Mouse (Mus musculus) gastrocnemius, adult 2 months (tissue): ENCODE measurements at regions not wholly inside any gene's neighbourhood (a gene's known extent, or its start where the extent isn't known, plus 50 kb on each side); places are given as distances from the start of the nearest gene placed in this dataset.

ENCODE experiments used
- DNase-seq: peaks from one replicate; pipeline ENCODE4 v3.0.0; 2022
- H3K27ac ChIP-seq: fragments of 200-600 bp; 2 replicates; pipeline ENCODE4 v1.8.1; 2022; ENCODE audit warnings: mild to moderate bottlenecking
- H3K4me3 ChIP-seq: fragments of 200-600 bp; 2 replicates; pipeline ENCODE4 v1.8.1; 2022; ENCODE audit warnings: mild to moderate bottlenecking, moderate library complexity
- CTCF ChIP-seq: fragments of 200-600 bp; IDR thresholded peaks from 2 replicates; pipeline ENCODE4 v1.8.1; 2022; ENCODE audit warnings: antibody characterized with exemption, mild to moderate bottlenecking, moderate library complexity
- intact Hi-C: fragments of 180-260 bp; cut with DNase I; formaldehyde crosslinking; loops from one replicate; pipeline ENCODE4 v1.15.1; 2025

- intact Hi-C loops = no loop called here
- no peak for DNase-seq
- no peak for TF ChIP-seq CTCF
These were observed 69.6 kb downstream of the Cetn3 start for GRCm38 (mm10) chr13:81852309-81852978.

GRCm38 (mm10) chr13:81856072-81856471 lies 73.2 kb downstream of the Cetn3 start:
- Histone ChIP-seq H3K27ac (no peak overlapping the region), H3K4me3 (no peak overlapping the region)
- intact Hi-C loops = no loop called here
- no peak for DNase-seq
- TF ChIP-seq CTCF = no peak

More at GRCm38 (mm10) chr13:81852309-81852978, 69.6 kb downstream of the Cetn3 start:
- no peak overlapping the region for H3K4me3 ChIP-seq
- no peak overlapping the region for H3K27ac ChIP-seq

GRCm38 (mm10) chr13:81860683-81861082 lies 77.8 kb downstream of the Cetn3 start:
- no peak for DNase-seq
- TF ChIP-seq CTCF = no peak
- Histone ChIP-seq H3K4me3 (no peak overlapping the region), H3K27ac (no peak overlapping the region)
- intact Hi-C loops = no loop called here

- no peak for DNase-seq
- Histone ChIP-seq H3K4me3 (no peak overlapping the region), H3K27ac (no peak overlapping the region)
- no peak for TF ChIP-seq CTCF
- intact Hi-C loops = no loop called here
These were observed 79.2 kb downstream of the Cetn3 start for GRCm38 (mm10) chr13:81861886-81862600.

GRCm38 (mm10) chr13:81871226-81871625 lies 88.3 kb downstream of the Cetn3 start:
- DNase-seq = no peak
- Histone ChIP-seq H3K27ac (no peak overlapping the region), H3K4me3 (no peak overlapping the region)
- no peak for TF ChIP-seq CTCF
- intact Hi-C loops = no loop called here

GRCm38 (mm10) chr13:81885879-81886278 lies 103.0 kb downstream of the Cetn3 start:
- Histone ChIP-seq H3K4me3 (no peak overlapping the region), H3K27ac (no peak overlapping the region)
- intact Hi-C loops = no loop called here
- no peak for TF ChIP-seq CTCF
- DNase-seq = no peak

GRCm38 (mm10) chr13:81930266-81930665 lies 147.4 kb downstream of the Cetn3 start:
- H3K27ac ChIP-seq = no peak overlapping the region
- H3K4me3 ChIP-seq = no peak overlapping the region
- no peak for DNase-seq
- no peak for TF ChIP-seq CTCF
- intact Hi-C loops = no loop called here

- H3K27ac ChIP-seq = no peak overlapping the region
- no peak overlapping the region for H3K4me3 ChIP-seq
- DNase-seq = no peak
- no peak for TF ChIP-seq CTCF
- intact Hi-C loops = no loop called here
These were observed 148.3 kb downstream of the Cetn3 start for GRCm38 (mm10) chr13:81931199-81931598.

GRCm38 (mm10) chr13:81937061-81937460 lies 154.2 kb downstream of the Cetn3 start:
- TF ChIP-seq CTCF = no peak
- H3K27ac ChIP-seq = no peak overlapping the region
- DNase-seq = no peak
- no peak overlapping the region for H3K4me3 ChIP-seq
- intact Hi-C loops = no loop called here

- peak overlapping the region; percentile 12 for H3K4me3 ChIP-seq
- TF ChIP-seq CTCF = peak; percentile 94
These were observed 161.2 kb downstream of the Cetn3 start for GRCm38 (mm10) chr13:81944047-81944446.

GRCm38 (mm10) chr13:81944469-81944868 lies 161.6 kb downstream of the Cetn3 start:
- DNase-seq = no peak
- intact Hi-C loops = loop anchor here (5.0 to 10.0 kb wide), 3 partner anchors 150 to 1710 kb away; no protein-coding TSS in a partner anchor
- no peak for TF ChIP-seq CTCF
- H3K4me3 ChIP-seq = peak overlapping the region; percentile 12
- H3K27ac ChIP-seq = no peak overlapping the region

More at GRCm38 (mm10) chr13:81944047-81944446, 161.2 kb downstream of the Cetn3 start:
- peak; percentile 75 for DNase-seq
- intact Hi-C loops = loop anchor here (5.0 to 10.0 kb wide), 3 partner anchors 151 to 1711 kb away; no protein-coding TSS in a partner anchor
- no peak overlapping the region for H3K27ac ChIP-seq

- Histone ChIP-seq H3K27ac (no peak overlapping the region), H3K4me3 (peak overlapping the region; percentile 44)
- no peak for TF ChIP-seq CTCF
- intact Hi-C loops = loop anchor here (10.0 kb wide), 2 partner anchors 149 to 1709 kb away; no protein-coding TSS in a partner anchor
- DNase-seq = no peak
These were observed 162.9 kb downstream of the Cetn3 start for GRCm38 (mm10) chr13:81945741-81946140.

- no peak for TF ChIP-seq CTCF
- Histone ChIP-seq H3K4me3 (no peak overlapping the region), H3K27ac (no peak overlapping the region)
- intact Hi-C loops = no loop called here
- no peak for DNase-seq
These were observed 182.6 kb downstream of the Cetn3 start for GRCm38 (mm10) chr13:81965431-81965830.

- DNase-seq = no peak
- no peak for TF ChIP-seq CTCF
- intact Hi-C loops = no loop called here
- Histone ChIP-seq H3K27ac (no peak overlapping the region), H3K4me3 (no peak overlapping the region)
These were observed 193.0 kb downstream of the Cetn3 start for GRCm38 (mm10) chr13:81975878-81976277.
